Mouse (Mus musculus): ENCODE measurements around the gene Mob2.

DNA sequence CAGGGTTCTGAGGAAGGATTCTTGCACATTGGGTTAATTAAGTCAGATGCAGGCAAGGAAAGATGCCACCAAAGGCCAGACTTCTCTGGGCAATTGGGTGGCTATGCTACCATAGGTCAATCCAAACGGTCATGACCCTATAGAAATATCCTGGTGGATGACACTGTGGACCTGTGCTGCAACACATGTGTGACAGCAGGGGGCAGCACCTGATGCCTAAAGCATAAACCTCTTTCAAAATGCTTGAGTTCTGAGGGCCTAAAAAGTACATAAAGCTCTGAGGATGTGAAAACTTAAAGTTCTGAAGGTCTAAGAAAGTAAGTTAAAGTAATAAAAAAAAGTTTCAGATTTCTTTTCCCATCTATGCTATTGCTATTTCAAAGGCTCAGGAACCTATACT is 44.3 kb downstream of the Mob2 start:
- TF ChIP-seq CTCF (IDR thresholded peaks at IDR 0.05; ENCODE audit: low read depth, low read length) (peak; percentile 69), POLR2A (IDR thresholded peaks at IDR 0.05; ENCODE audit: insufficient read depth, low read length) (no peak), EP300 (IDR thresholded peaks at IDR 0.05; ENCODE audit: insufficient read depth, low read depth, low read length) (no peak)
